Mouse (Mus musculus): ENCODE measurements around the gene Ptbp2.

The Ptbp2 gene

DNA sequence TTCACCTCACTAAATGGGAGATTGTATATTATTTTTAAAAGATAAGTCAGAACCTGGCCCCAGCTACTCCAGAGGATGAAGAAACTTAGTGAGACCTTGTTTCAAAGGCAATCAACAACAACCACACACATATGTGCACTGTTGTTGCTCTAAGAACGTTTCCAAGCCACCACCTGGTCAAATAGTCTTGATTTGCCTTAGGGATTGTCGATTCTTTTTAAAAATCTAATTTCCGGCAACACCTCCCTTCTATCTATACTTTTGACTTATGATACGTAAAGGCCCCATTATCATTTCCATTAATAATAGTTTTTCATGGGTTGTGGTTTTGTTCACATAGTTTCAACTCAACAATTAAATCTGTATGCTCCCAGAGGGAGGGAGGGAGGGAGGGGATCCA is at the start of gene Ptbp2:
Gene Ptbp2 (minus strand): TSS at position 101 of the 400 bp plus-strand sequence.
- no peak for DNase-seq (ENCODE audit: low read depth, low spot score)

DNA sequence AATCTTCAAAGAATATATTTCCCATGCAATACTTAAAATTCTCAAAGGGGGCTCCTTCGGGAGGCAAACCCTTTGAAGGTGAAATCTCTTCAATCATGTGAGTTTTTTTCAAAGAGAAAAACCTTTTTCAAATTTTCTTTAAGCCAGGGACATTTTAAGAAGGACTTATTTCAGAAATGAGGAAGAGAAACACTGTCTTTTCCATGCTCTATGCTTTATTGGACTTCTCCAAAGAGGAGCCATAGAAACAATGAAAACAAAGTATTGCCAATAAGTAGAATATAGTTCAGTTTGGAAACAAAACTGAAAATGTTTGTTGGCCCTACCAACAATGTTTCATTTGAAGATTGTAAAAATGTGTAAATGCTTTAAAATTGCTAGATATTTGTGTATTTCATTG is 30.4 kb upstream of the Ptbp2 start:
- DNase-seq (ENCODE audit: low read depth, low spot score): no peak

DNA sequence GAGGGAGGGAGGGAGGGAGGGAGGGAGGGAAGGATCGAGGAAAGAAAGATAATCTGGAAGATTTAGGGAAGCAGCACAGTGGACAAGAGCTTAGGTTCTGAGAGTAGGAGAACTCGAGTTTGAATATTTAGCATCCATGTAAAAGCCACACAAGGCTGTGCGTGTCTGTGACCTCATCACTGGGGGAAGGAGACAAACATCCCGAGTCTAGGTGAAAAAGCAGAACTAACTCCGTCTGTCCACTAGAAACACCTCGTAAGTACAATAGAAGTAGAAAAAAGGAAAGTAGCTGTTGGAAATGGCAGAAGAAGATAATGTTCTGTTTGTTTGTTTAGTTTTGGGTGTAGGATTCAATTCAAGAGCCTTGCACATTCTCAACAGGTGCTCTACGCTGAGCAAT is 21.9 kb upstream of the Ptbp2 start:
- DNase-seq (ENCODE audit: low read depth, low spot score): no peak

DNA sequence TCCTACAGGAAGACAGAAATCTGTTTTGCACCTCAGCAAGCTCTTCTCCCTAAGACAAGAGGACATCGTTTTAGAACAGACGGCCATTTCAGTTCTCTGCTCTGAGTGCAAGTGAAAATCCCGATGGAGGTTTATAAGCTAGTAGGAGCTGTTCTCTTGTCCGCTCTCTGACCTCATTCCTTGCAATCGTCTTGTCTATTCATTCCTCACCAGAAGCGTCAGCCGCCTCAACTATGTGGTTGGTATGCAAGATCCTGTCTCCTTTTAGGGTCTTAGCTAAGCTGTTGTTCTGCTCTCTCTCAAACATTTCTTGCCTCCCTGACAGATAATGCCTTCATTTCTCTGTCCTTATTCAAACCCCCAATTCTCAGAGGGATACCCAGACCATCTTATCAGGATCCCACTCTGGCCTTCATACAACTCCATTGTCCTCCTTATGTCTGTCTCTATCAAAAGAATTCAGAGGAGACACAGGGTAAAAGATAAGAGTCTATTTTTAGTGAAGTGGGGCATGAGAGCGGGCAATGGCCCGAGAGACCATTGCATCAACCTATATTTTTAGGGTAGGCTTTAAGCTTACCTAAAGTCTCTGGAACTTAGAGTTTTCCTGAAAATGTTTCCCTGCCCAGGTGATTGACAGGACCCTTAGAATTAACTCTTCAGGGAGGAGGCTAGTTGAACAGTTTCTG is 10.6 kb upstream of the Ptbp2 start:
- DNase-seq (ENCODE audit: low read depth, low spot score): no peak

DNA sequence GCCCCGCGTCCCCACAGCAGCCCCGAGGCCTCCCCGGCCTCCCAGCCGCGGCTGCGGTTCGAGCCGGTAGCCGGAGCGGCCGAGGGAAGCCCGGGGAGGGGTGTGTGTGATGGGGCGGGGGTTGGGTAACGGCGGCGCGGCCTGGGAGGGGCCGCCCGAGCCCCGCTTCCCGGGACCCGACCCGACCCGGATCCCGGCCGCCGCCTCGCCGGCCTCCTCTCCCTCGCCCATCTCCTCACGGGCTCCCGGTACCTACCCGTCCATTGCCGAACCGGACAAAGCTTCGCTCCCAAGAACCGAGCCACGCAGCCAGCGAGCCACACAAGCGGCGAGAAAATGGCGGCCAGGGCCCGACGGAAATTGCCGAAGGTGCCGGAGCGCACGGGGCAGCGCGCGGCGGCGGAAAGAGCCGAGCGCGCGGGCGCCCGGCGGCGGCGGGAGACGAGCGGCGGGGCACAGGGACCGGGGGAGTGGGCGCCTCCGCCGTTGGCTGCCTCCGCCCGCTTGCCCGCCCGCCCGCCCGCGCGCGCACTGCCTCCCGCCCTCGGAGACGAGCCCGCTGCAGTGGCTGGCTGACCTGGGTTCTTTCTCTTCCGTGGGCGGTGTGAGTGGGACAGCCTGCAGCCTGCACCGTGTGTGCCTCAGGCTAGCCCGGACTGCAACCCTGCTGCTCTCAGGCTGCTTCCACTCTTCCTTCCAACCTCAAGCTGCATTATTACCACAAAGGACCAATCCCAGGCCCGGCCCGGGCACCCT is 1.1 kb downstream of the Ptbp2 start:
- peak; percentile 75 for DNase-seq (ENCODE audit: low read depth, low spot score)

DNA sequence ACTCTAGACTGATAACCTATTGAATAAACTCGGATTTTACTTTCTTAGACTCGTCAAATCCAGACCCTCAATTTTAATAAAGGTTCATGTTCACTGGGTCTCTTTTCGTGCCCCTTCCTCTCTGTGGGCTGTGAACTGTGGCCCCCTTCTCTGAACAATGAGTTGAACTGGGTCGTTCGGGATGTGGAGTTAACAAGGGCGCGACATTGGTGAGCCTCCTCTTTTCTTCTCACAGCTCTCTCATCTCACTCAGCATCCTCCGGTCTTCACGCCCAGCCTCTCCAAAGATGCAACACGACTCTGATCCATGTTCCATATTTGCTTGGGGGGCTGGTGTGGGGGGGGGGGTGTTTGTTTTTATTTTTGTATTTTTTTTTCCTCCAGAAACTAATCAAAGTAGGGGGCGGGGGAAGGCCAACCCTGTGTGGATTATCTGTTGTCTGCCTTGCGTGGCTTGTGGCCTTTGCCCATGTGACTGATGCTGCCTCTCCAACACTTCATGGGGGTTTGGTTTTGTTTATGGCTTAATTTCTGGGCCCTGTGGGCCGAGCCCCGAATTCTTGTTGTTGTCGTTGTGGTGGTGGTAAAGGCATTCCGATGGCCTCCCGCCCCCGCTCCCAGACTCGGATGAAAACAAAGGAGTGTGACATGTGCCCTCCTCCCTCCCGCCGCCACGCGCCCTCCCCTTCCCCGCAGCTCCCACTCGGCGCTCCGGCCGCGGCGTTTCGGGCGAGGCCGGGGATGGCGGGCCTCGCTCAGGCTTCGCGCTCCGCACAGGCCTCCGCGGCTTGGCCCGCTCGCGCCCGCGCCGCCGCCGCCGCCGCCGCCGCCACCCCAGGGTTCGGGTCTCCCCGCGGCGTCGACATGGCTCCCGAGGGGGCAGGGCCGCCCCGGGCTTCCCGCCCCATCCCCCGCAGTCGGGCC is 2.0 kb downstream of the Ptbp2 start:
- peak; percentile 61 for DNase-seq (ENCODE audit: low read depth, low spot score)

DNA sequence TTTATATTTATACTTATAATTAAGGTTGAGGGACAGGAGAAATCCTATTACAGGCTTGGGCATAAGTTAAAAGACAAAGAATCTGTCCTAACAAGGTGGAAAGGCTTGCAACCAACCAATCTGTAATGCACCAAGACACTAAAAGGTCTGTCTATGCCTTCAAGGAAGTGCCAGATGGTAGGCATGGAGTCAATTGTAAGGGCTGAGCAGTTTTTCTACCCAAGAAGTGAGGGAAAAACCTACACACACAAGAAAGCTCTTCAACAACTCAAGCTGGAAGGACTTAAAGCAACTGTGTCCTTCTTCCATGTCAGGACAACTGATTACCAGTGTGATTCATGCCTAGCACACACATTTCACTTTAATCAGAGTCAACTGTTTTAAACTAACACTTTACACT is 3.4 kb downstream of the Ptbp2 start:
- no peak for DNase-seq (ENCODE audit: low read depth, low spot score)

DNA sequence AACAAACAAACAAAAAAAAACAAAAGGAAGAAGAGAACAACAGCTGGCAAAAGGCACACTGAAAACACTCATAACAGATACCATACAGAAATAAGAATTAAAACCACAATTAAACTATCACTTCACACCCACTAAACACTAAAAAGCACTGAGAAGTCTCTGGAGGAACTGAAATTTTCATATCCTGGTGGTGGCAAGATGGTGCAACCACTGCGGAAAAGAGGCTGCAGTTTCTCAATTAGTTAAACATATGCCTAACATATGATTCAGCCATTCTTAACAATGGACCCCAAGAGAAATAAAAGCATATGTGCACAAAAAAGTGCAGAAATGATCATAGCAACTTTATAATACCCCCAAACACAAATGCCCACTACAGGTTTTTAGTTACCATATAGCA is 5.0 kb downstream of the Ptbp2 start:
- no peak for DNase-seq (ENCODE audit: low read depth, low spot score)

DNA sequence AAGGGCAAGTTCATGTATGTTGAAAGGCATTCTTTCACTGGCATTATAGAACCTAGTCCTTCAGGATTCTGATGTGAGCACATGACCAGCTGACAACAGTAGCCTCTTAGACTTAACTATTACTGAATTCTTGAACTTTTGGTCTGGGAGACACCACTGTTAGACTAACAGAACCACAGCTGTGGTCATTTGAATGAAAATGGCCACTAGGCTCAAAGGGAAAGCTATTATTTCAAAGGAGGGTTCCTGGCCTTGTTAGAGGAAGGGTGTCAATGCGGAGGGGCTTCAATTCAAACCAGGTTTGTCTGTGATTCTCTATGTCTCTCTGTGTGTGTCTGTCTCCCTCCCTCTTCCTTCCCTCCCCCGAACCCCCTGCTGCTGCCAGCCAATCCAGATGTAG is 5.8 kb downstream of the Ptbp2 start:
- DNase-seq (ENCODE audit: low read depth, low spot score): no peak

DNA sequence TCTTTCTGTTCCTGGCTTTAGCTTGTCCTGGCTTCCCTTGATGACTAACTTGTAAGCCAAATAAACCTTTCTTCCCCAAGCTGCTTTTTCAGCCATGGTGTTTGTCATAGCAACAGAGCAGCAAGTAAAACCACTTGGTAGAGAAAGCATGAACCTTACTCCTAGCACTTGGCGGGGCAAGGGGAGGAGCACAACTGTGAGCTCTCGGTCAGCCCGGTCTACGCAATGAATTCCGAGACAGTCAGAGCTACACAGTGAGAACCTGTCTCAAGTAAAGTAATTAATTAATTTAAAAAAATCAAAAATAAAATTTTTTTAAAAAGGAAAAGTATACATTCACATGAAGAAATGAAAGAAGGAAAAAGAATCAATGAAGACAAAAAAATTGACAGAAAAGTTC is 8.1 kb downstream of the Ptbp2 start:
- DNase-seq (ENCODE audit: low read depth, low spot score): no peak

DNA sequence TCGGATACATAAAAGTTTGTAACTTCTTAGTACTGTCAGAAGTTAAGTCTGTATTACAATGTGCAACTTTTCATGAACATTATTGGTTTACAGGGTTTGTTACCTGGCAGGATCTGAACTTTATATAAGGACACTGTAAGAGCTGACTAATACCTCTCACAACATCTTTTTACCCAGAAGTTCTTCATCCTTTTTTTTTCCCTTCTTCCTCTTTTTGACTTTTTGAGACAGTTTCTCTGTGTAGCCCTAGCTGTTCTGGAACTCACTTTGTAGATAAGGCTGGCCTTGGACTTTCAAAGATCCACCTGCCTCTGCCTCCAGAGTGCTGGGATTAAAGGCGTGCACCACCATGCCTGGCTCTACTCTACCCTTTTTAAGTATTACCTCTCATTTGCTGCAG is 11.5 kb downstream of the Ptbp2 start:
- no peak for DNase-seq (ENCODE audit: low read depth, low spot score)

DNA sequence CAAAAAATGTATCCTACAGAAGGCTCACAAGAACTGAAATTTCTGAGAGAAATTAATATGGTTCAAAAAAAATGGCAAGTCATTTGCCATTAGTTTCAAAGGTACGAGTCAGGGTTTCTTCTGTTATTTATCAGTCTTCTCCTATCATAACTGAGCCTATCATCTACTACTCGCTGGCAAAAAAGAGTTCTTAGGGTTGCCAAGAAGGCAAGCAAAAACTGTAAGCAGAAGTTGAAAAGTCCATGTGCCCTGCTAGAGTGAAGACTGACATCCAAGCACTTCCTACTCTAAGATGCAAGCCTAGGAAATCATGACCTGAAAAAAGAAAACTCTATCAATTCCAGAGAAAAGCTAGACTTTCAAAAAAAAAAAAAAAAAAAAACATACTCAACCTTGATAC is 20.5 kb downstream of the Ptbp2 start:
- DNase-seq (ENCODE audit: low read depth, low spot score): no peak

DNA sequence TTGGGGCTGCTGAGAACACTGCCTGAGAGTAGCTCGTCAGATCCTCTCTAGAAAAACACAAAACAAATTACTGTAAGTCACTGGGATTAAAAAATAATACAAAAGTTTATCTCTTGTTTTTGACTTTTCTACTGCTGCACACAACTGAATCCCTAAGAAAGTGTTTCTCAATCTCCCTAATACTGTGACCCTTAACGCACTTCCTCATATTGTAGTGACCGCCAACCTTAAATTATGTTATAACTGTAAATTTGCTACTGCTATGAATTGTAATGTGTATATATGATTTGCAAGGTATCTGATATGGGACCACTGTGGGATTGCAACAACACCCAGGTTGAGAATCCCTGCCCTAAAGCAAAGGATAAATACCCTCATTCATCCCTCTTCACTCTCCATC is 22.5 kb downstream of the Ptbp2 start:
- no peak for DNase-seq (ENCODE audit: low read depth, low spot score)

DNA sequence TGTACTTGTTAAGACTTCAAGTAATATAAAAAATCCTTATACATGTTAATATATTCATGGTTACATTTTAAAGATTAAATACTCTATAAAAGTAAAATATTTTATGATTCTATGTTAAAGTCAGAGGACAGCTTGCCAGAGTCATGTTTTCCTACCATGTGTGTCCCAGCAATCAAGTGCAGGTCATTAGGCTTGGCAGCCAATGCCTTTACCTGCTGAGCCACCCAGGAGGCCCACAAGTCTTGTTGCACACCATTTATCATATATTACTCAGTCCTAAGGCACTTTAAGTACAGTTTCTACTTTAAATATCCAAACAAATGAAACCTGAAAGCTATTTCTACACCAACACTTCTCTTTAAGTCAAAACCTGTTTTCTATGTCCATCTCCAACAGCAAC is 30.5 kb downstream of the Ptbp2 start:
- DNase-seq (ENCODE audit: low read depth, low spot score): no peak

DNA sequence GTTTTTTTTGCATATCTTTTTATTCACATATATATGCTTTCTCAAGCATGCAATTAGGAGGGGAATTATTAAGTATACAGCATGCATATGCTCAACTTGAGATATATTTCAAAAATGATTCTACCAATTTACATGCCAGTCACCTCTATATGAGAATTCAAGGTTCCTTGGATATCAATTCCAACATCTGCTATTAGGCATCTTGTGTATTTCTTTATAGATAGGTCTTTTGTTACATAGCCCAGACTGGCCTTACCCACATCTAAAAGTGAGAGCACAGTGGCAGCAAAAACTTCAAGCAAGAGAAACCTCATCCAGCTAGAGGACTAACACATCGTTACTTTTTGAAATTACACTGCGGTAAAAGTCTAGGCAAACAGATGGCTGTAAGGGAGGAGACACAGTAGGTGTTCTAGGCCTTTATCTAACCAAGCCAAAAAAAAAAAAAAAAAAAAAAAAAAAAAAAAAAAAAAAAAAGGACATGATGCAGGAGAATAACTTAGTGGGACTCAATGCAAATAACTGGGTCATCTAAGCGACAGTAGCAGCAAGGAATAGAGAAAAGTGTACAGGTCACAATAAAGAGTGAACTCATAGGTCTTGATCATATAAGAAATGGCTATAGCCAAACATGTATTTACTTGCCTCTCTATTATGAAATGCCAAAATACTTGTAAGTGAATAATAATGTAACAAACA is 34.6 kb downstream of the Ptbp2 start:
- DNase-seq (ENCODE audit: low read depth, low spot score): no peak

DNA sequence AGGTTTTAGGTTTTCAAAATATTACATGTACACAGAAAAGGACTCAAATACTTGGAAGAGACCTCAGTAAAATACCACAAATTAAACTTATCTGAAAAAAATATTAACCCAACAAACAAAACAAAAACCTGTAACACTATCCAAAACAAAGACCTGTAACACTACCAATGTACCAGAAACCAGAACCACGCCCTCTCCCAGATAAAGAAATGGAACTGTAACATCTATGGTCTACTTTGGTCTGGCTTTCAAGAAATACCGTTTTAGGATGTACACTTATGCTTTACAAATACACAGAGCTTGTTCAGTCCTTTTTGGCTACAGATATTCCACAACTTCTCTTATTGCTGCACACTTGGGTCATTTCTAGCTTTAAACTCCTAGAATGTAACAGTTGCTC is 35.1 kb downstream of the Ptbp2 start:
- DNase-seq (ENCODE audit: low read depth, low spot score): no peak

DNA sequence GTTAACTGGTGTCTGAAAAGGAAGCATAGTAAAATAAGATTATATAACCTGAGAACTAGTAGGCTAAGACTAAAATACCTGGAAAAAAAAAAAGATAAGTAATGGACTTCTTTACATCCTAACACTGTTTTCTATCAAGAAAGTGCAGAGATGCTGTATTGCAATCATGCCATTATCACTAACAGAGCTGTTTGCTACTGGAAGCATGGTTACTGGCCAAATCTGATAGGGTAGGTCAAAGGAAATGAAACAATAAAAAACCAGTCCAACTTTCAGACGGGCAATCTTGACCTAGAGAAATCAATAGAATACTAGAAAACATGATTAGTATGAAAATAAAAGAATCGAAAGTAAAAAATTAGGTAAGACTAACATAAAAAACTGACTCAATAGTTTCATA is 37.6 kb downstream of the Ptbp2 start:
- DNase-seq (ENCODE audit: low read depth, low spot score): no peak

DNA sequence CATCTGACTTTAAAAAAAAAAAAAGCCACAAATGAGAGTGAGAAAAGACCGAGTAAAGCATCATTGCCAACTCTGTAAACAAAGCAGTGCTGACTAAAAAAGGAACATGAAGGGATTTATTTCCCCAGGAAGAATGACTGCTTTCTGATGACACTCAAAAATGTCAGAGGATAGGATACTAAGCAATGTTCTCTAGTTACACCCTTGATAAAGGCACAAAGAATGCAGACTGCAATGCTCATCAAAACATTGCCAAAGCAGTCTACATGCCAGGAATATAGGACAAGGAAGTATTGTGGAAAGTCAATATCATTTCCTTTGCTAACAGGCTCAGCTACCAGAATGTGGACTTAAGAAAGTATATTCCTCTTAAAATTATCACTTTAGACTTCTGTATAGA is 38.5 kb downstream of the Ptbp2 start:
- DNase-seq (ENCODE audit: low read depth, low spot score): no peak

DNA sequence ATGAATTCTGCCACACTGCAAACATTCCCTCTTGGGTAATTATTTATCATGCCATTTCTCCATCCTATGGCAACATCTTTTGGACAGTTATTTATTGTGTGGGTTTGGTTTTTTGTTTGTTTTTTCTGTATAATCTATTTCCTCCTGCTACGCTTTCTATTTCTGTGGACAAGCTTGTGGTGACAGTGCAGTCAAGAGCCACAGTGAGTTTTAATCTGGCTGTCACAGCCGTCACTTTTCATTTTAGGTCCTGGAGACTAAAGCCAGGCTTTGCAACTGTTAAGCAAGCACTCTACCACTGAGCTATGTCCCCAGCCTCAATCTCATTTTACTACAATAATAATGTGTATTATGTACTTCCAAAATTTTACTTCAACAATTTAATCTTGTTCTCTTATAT is 54.4 kb downstream of the Ptbp2 start:
- no peak for DNase-seq (ENCODE audit: low read depth, low spot score)

DNA sequence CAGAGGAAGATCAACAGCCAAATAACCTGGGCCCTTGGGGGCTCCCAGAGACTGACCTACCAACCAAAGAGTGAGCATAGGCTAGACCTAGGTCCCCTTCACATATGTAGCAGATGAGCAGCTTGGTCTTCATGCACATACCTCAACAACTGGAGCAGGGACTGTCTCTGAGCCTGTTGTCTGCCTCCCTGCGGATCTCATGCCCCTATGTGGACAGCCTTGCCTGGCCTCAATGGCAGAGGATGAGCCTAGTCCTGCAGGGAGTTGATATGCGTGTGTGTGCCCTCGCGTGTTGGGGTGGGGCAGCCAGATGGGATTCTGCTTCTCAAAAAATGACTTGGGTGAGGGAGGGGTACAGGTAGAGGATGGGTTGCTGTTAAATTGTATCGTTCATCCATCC is 72.2 kb downstream of the Ptbp2 start:
- no peak for DNase-seq (ENCODE audit: low read depth, low spot score)

DNA sequence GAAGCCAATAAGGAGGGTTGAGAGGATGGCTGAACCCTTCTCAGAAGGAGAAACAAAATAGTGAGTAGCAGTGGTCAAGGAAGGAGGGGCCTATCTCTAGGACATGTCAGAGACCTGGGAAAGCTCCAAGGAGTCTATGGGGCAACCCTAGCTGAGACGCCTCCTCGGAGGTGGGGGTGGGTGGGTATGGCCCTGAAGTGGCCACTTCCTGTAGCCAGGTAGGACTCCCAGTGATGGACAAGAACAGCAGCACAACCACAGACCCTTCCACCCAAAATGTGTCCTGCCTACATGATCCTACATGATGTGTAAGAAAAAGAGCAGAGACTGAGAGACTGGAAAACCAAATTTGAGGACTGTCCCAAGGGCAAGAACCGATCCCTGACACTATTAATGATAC is 72.8 kb downstream of the Ptbp2 start:
- DNase-seq (ENCODE audit: low read depth, low spot score): no peak

DNA sequence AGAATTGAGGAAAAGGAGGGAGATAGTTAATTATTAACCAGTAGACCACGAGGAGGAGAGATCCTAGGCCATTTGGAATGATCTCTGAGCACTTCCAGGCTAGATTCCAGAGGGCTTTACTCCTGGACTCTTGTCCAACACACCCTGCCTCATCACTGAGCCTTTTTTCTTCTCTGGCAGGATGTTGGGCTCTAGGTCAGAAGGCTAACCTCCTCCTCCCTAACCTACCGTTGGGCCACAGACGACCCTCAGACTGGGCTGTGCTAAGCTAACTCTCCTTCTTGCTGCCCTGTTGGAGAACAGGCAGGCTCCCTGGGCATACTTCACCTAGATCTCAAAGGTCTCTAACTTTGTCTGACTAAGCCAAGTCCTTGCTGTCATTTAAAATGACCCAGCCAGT is 82.8 kb downstream of the Ptbp2 start:
- DNase-seq (ENCODE audit: low read depth, low spot score): no peak

Data from forelimb bud, embryonic 11.5 days (tissue).